10 mouse cellular contexts compared by ENCODE assay signal in the genomic region with DNA sequence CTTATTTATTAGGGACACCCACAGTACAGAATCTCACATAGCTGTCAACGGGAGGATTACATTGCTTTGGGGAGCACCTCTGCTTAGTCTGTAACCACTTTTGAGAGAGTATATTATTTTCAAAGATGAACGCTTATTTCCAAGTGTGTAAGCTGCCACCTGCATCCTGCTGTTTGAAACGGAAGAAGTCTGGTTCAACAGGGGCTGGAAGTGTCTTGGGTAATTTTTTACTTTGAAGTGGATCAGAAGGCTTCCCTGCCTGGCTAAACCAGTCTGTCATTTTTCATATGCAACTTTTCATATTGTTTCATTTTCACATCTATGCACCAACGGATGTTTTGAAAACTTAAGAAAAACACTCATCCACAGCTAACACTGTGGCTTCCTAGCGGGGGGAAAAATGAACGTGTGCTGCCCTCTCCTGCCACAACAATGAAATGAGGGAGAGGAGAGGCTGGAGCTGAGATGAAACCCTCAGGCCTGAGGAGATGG. TPM values are rescaled to one million over a fixed set of nuclear protein-coding genes. Genes with fewer than 3 reads are reported as not detected.
DNase-seq lines count a peak whose midpoint lies in the region; ATAC-seq and TF ChIP-seq lines count a peak whose summit lies in the region.
"Had no signal": no experiment of that assay in that cellular context is flagged by ENCODE, and none has a peak within 500 bp of the region (broad histone marks: within the 10 kb centered on the region; RNA-seq: fewer than 3 reads in every experiment).

No protein-coding gene starts in this region.

- H3K27me3 ChIP-seq in embryonic facial prominence, embryonic 14.5 days (replicated peaks; ENCODE audit: control insufficient read depth, insufficient read depth, low read length): no peaks in the 10 kb centered on the region
- no peaks in the 10 kb centered on the region for H3K27me3 ChIP-seq in embryonic facial prominence, embryonic 10.5 days (replicated peaks; ENCODE audit: low read depth, poor library complexity, severe bottlenecking)
- H3K27me3 ChIP-seq in thymus, adult 2 months (ENCODE audit: control insufficient read depth, insufficient read depth, low read length): no peaks in the 10 kb centered on the region
- no peaks in the 10 kb centered on the region for H3K27me3 ChIP-seq in limb, embryonic 10.5 days (ENCODE audit: low read depth, poor library complexity, severe bottlenecking)
- H3K27me3 ChIP-seq: midbrain, embryonic 13.5 days had no signal

- 49% methylated on average over 6 of the region's 6 CpGs for WGBS in embryonic facial prominence, embryonic 14.5 days
- WGBS in embryonic facial prominence, embryonic 10.5 days: 74% methylated on average over 6 of the region's 6 CpGs
- under 1% methylated on average over 6 of the region's 6 CpGs for WGBS in thymus, adult 2 months
- WGBS in limb, embryonic 10.5 days: 78% methylated on average over 6 of the region's 6 CpGs

- H3K9ac ChIP-seq in embryonic facial prominence, embryonic 14.5 days (ENCODE audit: low read depth, low read length): no peak overlapping the region
- H3K9ac ChIP-seq: midbrain, embryonic 13.5 days had no signal

- no peak for TF ChIP-seq CTCF in thymus, adult 2 months (IDR thresholded peaks at IDR 0.05; ENCODE audit: borderline replicate concordance, control insufficient read depth, extremely low read depth, insufficient read depth, low read length, poor library complexity)

- peaks cover 31% of the 10 kb centered on the region for H3K36me3 ChIP-seq in embryonic facial prominence, embryonic 14.5 days (ENCODE audit: control insufficient read depth, insufficient read depth, low read length)
- peaks cover 47% of the 10 kb centered on the region for H3K36me3 ChIP-seq in embryonic facial prominence, embryonic 10.5 days (replicated peaks)
- H3K36me3 ChIP-seq in thymus, adult 2 months (ENCODE audit: control insufficient read depth, insufficient read depth, low read length): peaks cover 11% of the 10 kb centered on the region
- peaks cover 50% of the 10 kb centered on the region for H3K36me3 ChIP-seq in limb, embryonic 10.5 days

- H3K4me3 ChIP-seq in embryonic facial prominence, embryonic 14.5 days (ENCODE audit: low read depth, low read length): no peak overlapping the region
- H3K4me3 ChIP-seq in embryonic facial prominence, embryonic 10.5 days: no peak overlapping the region
- H3K4me3 ChIP-seq in thymus, adult 2 months (ENCODE audit: control insufficient read depth, insufficient read depth, low read length): no peak overlapping the region
- no peak overlapping the region for H3K4me3 ChIP-seq in limb, embryonic 10.5 days
- H3K4me3 ChIP-seq: midbrain, embryonic 13.5 days had no signal

- H3K4me2 ChIP-seq in embryonic facial prominence, embryonic 14.5 days (ENCODE audit: low read depth, low read length): no peak overlapping the region
- H3K4me2 ChIP-seq: midbrain, embryonic 13.5 days had no signal

- H3K9me3 ChIP-seq in embryonic facial prominence, embryonic 14.5 days (ENCODE audit: control insufficient read depth, low read length): no peaks in the 10 kb centered on the region
- no peaks in the 10 kb centered on the region for H3K9me3 ChIP-seq in embryonic facial prominence, embryonic 10.5 days
- no peaks in the 10 kb centered on the region for H3K9me3 ChIP-seq in limb, embryonic 10.5 days (replicated peaks)
- H3K9me3 ChIP-seq: midbrain, embryonic 13.5 days had no signal

- no peak overlapping the region for H3K27ac ChIP-seq in embryonic facial prominence, embryonic 14.5 days (replicated peaks; ENCODE audit: low read depth, low read length)
- no peak overlapping the region for H3K27ac ChIP-seq in embryonic facial prominence, embryonic 10.5 days (replicated peaks)
- peak overlapping the region; percentile 93 for H3K27ac ChIP-seq in thymus, adult 2 months (ENCODE audit: control insufficient read depth, insufficient read depth, low read length)
- no peak overlapping the region for H3K27ac ChIP-seq in limb, embryonic 10.5 days
- H3K27ac ChIP-seq: midbrain, embryonic 13.5 days had no signal

- ATAC-seq in embryonic facial prominence, embryonic 14.5 days (ENCODE audit: low read depth): no peak
- ATAC-seq in hematopoietic stem cell, adult 5-6 weeks (replicated peaks in 1 of 2; ENCODE audit: insufficient read depth in 1 of 2, low FRiP score in 2 of 2, low TSS enrichment in 1 of 2, low read depth in 1 of 2, poor library complexity in 2 of 2, severe bottlenecking in 2 of 2): peak; percentile 43 to 51
- ATAC-seq: midbrain, embryonic 13.5 days had no signal

- H3K4me1 ChIP-seq in embryonic facial prominence, embryonic 14.5 days (ENCODE audit: control insufficient read depth, insufficient read depth, low read length): no peaks in the 10 kb centered on the region
- H3K4me1 ChIP-seq in embryonic facial prominence, embryonic 10.5 days: no peaks in the 10 kb centered on the region
- H3K4me1 ChIP-seq in thymus, adult 2 months (replicated peaks; ENCODE audit: control insufficient read depth, insufficient read depth, low read length): peaks cover 17% of the 10 kb centered on the region
- H3K4me1 ChIP-seq in limb, embryonic 10.5 days: no peaks in the 10 kb centered on the region
- H3K4me1 ChIP-seq: midbrain, embryonic 13.5 days had no signal

- DNase-seq in embryonic facial prominence, embryonic 14.5 days (ENCODE audit: low spot score): peak; percentile 11
- no peak for DNase-seq in embryonic facial prominence, embryonic 10.5 days (ENCODE audit: low spot score)
- peak; percentile 28 to 49 for DNase-seq in layer of hippocampus, postnatal 10 days (ENCODE audit: low spot score in 2 of 2)
- DNase-seq in layer of hippocampus, adult 18-20 months (ENCODE audit: low spot score in 2 of 2): no peak
- peak; percentile 56 for DNase-seq in thymus, adult 2 months
- no peak for DNase-seq in spleen, postnatal 14 days (ENCODE audit: low spot score in 2 of 2)
- no peak for DNase-seq in limb, embryonic 10.5 days (ENCODE audit: low spot score)

- TF ChIP-seq POLR2A in thymus, adult 2 months (IDR thresholded peaks at IDR 0.05; ENCODE audit: control insufficient read depth, extremely low read depth, insufficient read depth, low read length, poor library complexity): no peak

RNA-seq across cellular contexts. Expression of a gene that starts 32.9 kb away (rescaled TPM):
- 0.10 and 0.33 TPM in 2 replicates for polyA plus RNA-seq in embryonic facial prominence, embryonic 14.5 days (2014; fragmentation: Nextera tagmentation; extraction: Ambion mirVana)
- polyA plus RNA-seq in embryonic facial prominence, embryonic 10.5 days (2016; fragmentation: Nextera tagmentation; extraction: Ambion mirVana): not detected in 2 replicates
- total RNA-seq in layer of hippocampus, postnatal 10 days (2021): not detected
- total RNA-seq in layer of hippocampus, adult 18-20 months (2021): not detected
- not detected in 2 replicates for total RNA-seq in hematopoietic stem cell, adult 5-6 weeks (2017)
- polyA plus RNA-seq in thymus, adult 2 months (2012; rRNA removed): 0.08 and 0.19 TPM in 2 replicates
- not detected in 2 replicates for polyA plus RNA-seq in limb, embryonic 10.5 days (2016; fragmentation: Nextera tagmentation; extraction: Ambion mirVana)
- total RNA-seq: layer of hippocampus, postnatal 25 days had no signal
- polyA plus RNA-seq: midbrain, embryonic 13.5 days had no signal

Comparison
In these comparisons a context has a peak if more than half of its experiments do, and no peak if none do; other contexts are left out.
1. DNase-seq: peak in embryonic facial prominence, embryonic 14.5 days (single experiment), layer of hippocampus, postnatal 10 days (2 of 2) and thymus, adult 2 months (single experiment); none in embryonic facial prominence, embryonic 10.5 days (single experiment), layer of hippocampus, adult 18-20 months (0 of 2), spleen, postnatal 14 days (0 of 2) and limb, embryonic 10.5 days (single experiment).